Mouse (Mus musculus) hindbrain, embryonic 14.5 days (tissue): Measurements from ENCODE around the gene 3110040N11Rik. TPM values are rescaled to one million over a fixed set of nuclear protein-coding genes. Genes with fewer than 3 reads are reported as not detected.

Experiments
- ATAC-seq: fragments of 200-750 bp; cut with Nextera tagmentation; 2 replicates; pipeline ENCODE4 v1.8.0; 2017; ENCODE audit warnings: moderate number of reproducible peaks, mild to moderate bottlenecking, moderate TSS enrichment, moderate library complexity; ENCODE audit not compliant: low FRiP score
- DNase-seq: peaks from one replicate; pipeline ENCODE4 v3.0.0-alpha.2; 2015; ENCODE audit warnings: low spot score
- H3K27ac ChIP-seq: fragments of 300-500 bp; sonication (generic); 2 replicates; pipeline ENCODE4 v1.5.1; 2014; ENCODE audit warnings: mild to moderate bottlenecking, moderate library complexity
- H3K27me3 ChIP-seq: fragments of 300-500 bp; sonication (generic); 2 replicates; pipeline ENCODE4 v1.6.1; 2014; ENCODE audit warnings: mild to moderate bottlenecking, low read length, mixed read lengths; ENCODE audit not compliant: control insufficient read depth, insufficient read depth
- H3K36me3 ChIP-seq: fragments of 300-500 bp; sonication (generic); replicated peaks from 2 replicates; pipeline ENCODE4 v1.6.1; 2014; ENCODE audit not compliant: control insufficient read depth, insufficient read depth
- H3K4me1 ChIP-seq: fragments of 300-500 bp; sonication (generic); replicated peaks from 2 replicates; pipeline ENCODE4 v1.6.1; 2014; ENCODE audit warnings: antibody characterized with exemption, low read length, mixed read lengths; ENCODE audit not compliant: control insufficient read depth, insufficient read depth
- H3K4me2 ChIP-seq: fragments of 300-500 bp; sonication (generic); replicated peaks from 2 replicates; pipeline ENCODE4 v1.6.1; 2014; ENCODE audit warnings: mild to moderate bottlenecking, moderate library complexity
- H3K4me3 ChIP-seq: fragments of 300-500 bp; sonication (generic); replicated peaks from 2 replicates; pipeline ENCODE4 v1.5.1; 2014; ENCODE audit warnings: mild to moderate bottlenecking, low read length
- H3K9ac ChIP-seq: fragments of 300-500 bp; sonication (generic); 2 replicates; pipeline ENCODE4 v1.6.1; 2014
- H3K9me3 ChIP-seq: fragments of 300-500 bp; sonication (generic); 2 replicates; pipeline ENCODE4 v1.6.1; 2016; ENCODE audit warnings: low read length; ENCODE audit not compliant: control insufficient read depth
- WGBS: fragments of 180-500 bp; shearing (Covaris S2); extraction: QIAGEN DNeasy Blood & Tissue Kit; methylation state at CpG from one replicate; pipeline ENCODE4 v1.1.7; 2014; 5-methylcytosine and 5-hydroxymethylcytosine counted together
- polyA plus RNA-seq: library from polyadenylated mRNA; unstranded; fragments of >200 nt; fragmentation: Nextera tagmentation; extraction: Ambion mirVana; gene quantifications from 2 replicates; pipeline ENCODE4 v1.2.1, GENCODE M21; 2014

Gene 3110040N11Rik
- polyA plus RNA-seq, 1 experiment from 2014 or later = 43.3 TPM

DNA sequence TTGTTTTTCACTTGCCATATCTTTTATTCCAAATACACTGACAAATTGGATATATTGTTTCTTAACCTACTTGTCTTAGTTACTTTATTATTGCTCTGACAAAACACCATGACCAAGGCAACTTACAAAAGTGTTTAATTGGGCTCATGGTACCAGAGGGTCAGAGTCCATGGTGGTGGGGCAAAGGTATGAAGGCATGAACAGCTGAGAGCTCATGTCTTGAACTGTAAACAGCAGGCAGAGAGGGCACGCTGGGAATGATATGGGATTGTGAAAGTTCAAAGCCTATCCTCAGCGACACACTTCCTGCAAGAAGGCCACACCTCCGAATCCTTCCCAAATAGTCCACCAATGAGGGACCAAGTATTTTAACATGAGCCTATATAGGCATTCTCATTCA lies 41.3 kb downstream of the 3110040N11Rik start:
- Histone ChIP-seq H3K4me1 (no peaks in the 10 kb centered on the region), H3K9me3 (no peaks in the 10 kb centered on the region), H3K9ac (no peak overlapping the region), H3K27me3 (no peaks in the 10 kb centered on the region), H3K4me3 (no peak overlapping the region), H3K4me2 (no peak overlapping the region), H3K36me3 (no peaks in the 10 kb centered on the region), H3K27ac (no peak overlapping the region)
- 92% methylated on average over 3 of the region's 3 CpGs for WGBS
- ATAC-seq (no peak), DNase-seq (no peak)

DNA sequence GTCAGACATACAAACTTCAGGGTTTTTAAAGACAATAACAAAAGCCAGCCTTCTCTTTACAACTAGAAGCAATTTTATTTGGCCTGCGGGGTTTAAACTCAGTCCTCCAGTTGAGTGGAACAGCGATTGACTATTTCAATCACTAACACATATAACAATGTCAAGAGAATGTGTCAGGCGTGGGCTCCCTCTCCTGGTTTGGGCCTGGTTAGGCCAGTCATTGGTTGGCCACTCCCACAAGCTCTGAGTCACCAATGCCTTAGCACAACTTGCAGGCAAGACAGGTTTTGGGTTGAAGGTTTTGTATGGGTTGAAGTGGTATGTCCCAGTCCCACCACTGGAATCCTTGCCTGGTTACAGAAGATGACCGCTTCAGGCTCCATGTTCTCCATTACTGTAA lies 45.1 kb downstream of the 3110040N11Rik start:
- H3K27ac ChIP-seq = no peak overlapping the region
- no peak overlapping the region for H3K4me2 ChIP-seq
- no peaks in the 10 kb centered on the region for H3K9me3 ChIP-seq
- H3K4me1 ChIP-seq = no peaks in the 10 kb centered on the region
- no peak overlapping the region for H3K4me3 ChIP-seq
- H3K27me3 ChIP-seq = no peaks in the 10 kb centered on the region
- ATAC-seq (no peak), DNase-seq (no peak)
- no peaks in the 10 kb centered on the region for H3K36me3 ChIP-seq
- no peak overlapping the region for H3K9ac ChIP-seq
- WGBS = 80% methylated on average over 4 of the region's 4 CpGs

- Histone ChIP-seq H3K9ac (no peak overlapping the region), H3K4me3 (no peak overlapping the region), H3K27ac (no peak overlapping the region), H3K36me3 (no peaks in the 10 kb centered on the region), H3K4me1 (no peaks in the 10 kb centered on the region), H3K9me3 (no peaks in the 10 kb centered on the region), H3K27me3 (no peaks in the 10 kb centered on the region), H3K4me2 (no peak overlapping the region)
- ATAC-seq (no peak), DNase-seq (no peak)
- WGBS = 91% methylated on average over 7 of the region's 7 CpGs
These were observed 49.3 kb downstream of the 3110040N11Rik start for GRCm38 (mm10) chr7:81740010-81740409.

DNA sequence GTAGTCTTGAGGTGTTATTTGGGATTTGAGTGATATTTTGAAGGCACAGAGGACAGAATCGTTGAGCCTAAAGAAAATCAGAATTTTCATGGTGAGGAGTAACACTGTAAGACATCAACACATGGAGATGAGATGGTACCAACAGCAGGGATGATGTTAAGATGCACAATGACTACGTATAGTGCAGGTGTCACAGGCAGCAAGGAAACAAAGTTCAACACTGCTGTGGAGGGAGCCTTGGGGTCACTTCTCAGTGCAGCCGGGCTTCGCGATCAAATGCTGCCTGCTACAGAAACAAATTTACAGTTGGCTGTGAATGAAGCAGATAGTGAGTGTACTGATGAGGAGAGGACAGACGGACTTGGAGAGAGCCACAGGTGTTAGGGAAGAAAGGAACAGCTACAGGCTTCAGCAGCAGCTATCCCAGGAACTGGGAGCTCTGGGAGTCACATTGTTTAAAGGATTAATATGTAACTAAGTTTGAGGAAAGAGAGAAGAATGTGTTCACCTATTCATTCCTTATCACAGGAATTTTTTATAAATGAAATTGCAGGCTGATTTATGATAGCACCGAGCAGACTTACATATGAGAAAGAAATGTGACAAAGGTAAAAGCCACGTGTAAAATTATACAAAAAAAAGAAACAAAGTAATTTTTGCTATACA lies 50.4 kb downstream of the 3110040N11Rik start:
- H3K4me1 ChIP-seq = no peaks in the 10 kb centered on the region
- no peak overlapping the region for H3K4me2 ChIP-seq
- no peak overlapping the region for H3K27ac ChIP-seq
- no peak overlapping the region for H3K9ac ChIP-seq
- ATAC-seq (no peak), DNase-seq (no peak)
- H3K36me3 ChIP-seq = no peaks in the 10 kb centered on the region
- H3K27me3 ChIP-seq = no peaks in the 10 kb centered on the region
- WGBS = 83% methylated on average over 8 of the region's 8 CpGs
- no peak overlapping the region for H3K4me3 ChIP-seq
- H3K9me3 ChIP-seq = no peaks in the 10 kb centered on the region

DNA sequence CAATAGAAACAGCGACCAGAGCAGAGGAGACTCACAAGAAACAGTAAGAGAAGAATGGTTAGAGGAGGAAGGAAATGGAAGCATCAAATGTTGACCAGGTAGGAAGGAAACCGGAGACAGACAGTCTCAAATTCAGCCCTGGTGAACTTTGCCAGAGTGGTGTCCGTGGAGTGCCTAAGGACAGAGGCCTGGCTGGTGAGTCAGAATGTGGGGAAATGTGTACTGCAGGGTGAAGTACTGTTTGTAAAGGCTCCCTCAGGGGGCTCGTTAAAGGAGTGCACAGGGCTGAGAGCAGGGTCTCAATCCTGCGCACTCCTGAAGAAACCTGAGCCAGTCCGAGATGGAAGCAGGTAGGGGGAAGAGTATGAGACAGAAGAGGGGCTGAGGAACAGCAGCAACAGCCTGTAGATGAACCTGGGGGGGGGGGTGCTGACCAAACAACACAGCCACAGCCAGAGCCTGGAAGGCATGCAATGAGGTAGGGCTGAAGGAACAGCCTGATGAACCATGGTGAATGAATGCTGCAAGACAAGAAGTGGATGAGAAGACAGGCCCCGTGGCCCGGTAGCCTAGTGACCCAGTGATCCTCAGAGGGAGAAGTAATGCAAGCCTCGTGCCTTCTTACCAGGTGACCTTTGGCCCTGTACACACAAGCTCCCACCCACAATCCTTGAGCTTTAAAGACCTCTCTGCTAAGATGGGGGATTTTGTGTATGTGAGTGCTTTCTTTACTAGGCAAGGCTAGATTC lies 53.8 kb downstream of the 3110040N11Rik start:
- WGBS = 72% methylated on average over 9 of the region's 9 CpGs
- Histone ChIP-seq H3K36me3 (no peaks in the 10 kb centered on the region), H3K9me3 (no peaks in the 10 kb centered on the region), H3K9ac (no peak overlapping the region), H3K4me1 (no peaks in the 10 kb centered on the region), H3K27me3 (no peaks in the 10 kb centered on the region), H3K27ac (no peak overlapping the region), H3K4me2 (no peak overlapping the region), H3K4me3 (no peak overlapping the region)
- no peak for ATAC-seq
- no peak for DNase-seq

DNA sequence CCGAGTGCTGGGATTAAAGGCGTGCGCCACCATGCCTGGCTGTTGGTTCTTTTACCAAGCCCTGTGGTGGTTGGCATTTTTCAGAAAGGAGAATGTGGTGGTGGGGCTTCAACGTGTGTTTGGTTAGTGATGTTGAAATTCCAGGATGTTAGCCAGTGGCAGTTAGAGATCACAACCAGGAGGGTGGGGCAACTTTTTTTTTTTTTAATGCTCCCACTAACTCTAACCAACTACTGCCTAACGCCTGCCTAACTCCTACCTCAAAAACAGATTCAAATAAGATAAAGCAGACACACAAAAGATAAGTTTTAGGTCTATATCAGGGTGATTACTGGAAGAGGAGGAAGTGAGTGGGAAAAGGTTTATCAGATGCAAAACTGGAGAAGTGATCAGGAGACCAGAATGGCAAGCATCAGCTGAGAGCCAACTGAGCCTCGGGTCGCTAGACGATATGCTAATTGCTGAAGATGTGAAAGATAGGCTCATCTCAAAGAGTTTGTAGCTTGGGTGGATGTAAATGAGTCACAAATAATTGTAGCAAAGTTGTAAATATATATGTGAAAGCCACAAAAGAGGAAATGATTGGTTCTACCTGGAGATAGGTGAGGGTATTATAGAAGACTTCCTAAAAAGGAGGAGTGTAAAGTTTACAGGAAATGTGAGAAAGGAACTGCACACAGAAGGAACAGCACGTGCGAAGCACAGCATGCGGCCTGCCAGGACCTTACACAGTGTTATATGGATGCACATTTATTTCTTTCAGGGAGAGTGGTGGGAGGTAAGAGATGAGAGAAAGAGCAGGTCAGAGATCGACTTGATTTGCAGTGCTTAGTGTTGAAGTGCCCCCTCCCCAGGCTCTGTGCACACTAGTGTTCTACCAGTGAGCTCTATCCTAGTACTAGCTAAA lies 56.8 kb downstream of the 3110040N11Rik start:
- ATAC-seq = no peak
- Histone ChIP-seq H3K27ac (no peak overlapping the region), H3K9me3 (no peaks in the 10 kb centered on the region), H3K36me3 (no peaks in the 10 kb centered on the region), H3K4me1 (no peaks in the 10 kb centered on the region), H3K27me3 (no peaks in the 10 kb centered on the region), H3K4me3 (no peak overlapping the region), H3K9ac (no peak overlapping the region), H3K4me2 (no peak overlapping the region)
- DNase-seq = no peak
- 85% methylated on average over 12 of the region's 12 CpGs for WGBS

Other genes with a start within 250 kb of the 3110040N11Rik start
- gene Fsd2, start 222.5 kb downstream of the 3110040N11Rik start, polyA plus RNA-seq = 0.10 and 0.21 TPM in 2 replicates
- gene Whamm, start 218.2 kb downstream of the 3110040N11Rik start, polyA plus RNA-seq = 8.5 and 9.9 TPM in 2 replicates
- 25.7 and 27.8 TPM in 2 replicates for gene Homer2, start 82.0 kb downstream of the 3110040N11Rik start, polyA plus RNA-seq
- 127 and 137 TPM in 2 replicates for gene Ramac, start 26.6 kb downstream of the 3110040N11Rik start, polyA plus RNA-seq
- gene Btbd1, start 40.0 kb upstream of the 3110040N11Rik start, polyA plus RNA-seq = 132 and 145 TPM in 2 replicates
- not detected in 2 replicates for gene Gm10160, start 66.3 kb upstream of the 3110040N11Rik start, polyA plus RNA-seq
- gene Tm6sf1, start 69.5 kb upstream of the 3110040N11Rik start, polyA plus RNA-seq = 14.7 and 15.0 TPM in 2 replicates
- gene Hdgfl3, start 145.0 kb upstream of the 3110040N11Rik start, polyA plus RNA-seq = 79.5 and 84.3 TPM in 2 replicates
- 0.20 and 0.25 TPM in 2 replicates for gene Bnc1, start 202.8 kb upstream of the 3110040N11Rik start, polyA plus RNA-seq